Mouse (Mus musculus): Measurements from ENCODE around the gene Brd2.

Brd2 gene

DNA sequence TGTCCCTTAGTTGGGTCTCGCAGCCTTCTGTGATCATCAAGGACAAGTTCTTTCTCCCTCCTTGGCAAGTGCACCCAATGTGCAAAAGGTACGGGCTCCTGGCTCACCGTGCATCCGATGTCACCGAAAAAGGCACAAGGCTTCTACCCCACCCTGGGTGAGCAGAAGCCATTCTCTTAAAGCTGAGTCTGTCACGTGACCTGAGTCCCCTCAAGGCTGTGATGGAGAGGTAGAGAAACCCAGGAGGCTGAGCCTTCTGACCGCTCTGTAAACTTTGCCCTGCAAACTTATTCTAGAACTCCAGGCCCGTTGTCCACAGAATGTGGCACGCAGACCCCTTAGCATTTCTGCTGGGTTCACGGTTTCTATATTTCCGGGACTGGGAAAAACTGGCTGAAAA is 43.4 kb downstream of the Brd2 start:
- no peak for DNase-seq

GRCm38 (mm10) chr17:34078148-34078547 is 44.3 kb downstream of the Brd2 start:
- no peak for DNase-seq

DNA sequence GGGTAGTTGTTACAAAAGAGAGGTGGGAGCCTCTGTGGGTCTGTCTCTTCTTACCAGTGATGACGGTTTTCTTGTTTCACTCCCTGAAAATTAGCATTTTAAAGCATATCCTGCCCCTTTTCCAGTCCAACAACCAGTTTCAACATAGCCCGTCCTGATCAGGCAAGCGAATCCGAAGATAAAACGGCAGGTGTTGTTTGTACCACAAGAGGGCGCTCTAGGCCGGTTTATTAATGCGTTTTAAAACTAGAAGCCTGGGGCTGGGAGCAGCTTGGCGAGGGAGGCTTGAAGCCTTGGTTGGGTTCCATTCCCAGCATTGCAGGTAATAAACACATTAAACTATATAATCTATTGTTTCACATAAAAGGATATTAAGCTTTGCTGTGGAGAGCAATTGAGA is 44.9 kb downstream of the Brd2 start:
- peak; percentile 32 to 74 for DNase-seq

- DNase-seq, result peak; percentile 37 to 83
Measured at GRCm38 (mm10) chr17:34075271-34075670, 47.2 kb downstream of the Brd2 start.

DNA sequence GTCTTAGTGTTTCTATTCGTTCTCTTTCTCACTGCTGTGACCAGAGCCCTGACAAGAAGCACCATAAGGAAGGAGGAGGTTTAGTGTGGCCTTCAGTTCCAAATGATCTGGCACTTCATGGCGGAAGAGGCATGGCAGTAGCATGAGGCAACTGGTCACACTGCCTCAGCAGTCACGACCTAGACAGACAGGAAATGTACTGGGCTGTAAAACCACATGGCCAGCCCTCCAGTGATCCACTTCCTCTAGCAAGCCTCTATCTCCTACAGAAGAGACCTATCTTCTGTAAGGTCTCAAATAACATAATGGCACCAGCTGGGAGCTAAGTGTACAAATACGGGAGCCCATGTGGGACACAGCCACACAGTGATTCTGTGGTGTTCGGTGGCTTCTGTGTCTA is 50.3 kb downstream of the Brd2 start:
- DNase-seq, result peak in 1 of 2 experiments; percentile 15

DNA sequence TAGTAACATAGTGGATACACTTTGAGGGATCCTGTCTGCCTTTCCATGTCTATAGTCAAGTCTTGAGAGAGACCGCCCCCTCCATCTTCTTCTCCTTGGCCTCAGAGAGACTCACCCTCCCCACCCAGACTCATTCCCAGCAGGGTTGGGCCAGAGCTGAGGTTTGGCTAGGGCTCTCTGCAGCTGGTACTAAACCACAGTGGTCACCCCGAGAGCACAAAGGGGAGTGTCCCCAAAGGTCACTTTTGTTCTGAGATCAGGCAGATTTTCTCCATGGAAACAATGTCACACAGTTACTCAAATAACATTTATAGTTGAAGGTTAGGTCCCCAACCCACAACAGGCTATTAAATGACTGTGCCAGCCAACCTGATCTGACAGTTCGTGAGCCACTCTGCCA is 53.6 kb downstream of the Brd2 start:
- no peak for DNase-seq

Data from spleen, adult 18-20 months (tissue).